Comparison of ENCODE assay signal across 23 mouse cellular contexts in genomic region chr9:43038466-43038865, GRCm38 (mm10).
A peak's percentile ranks its signal among the peaks of the same experiment; 100 is the strongest.
DNase-seq lines count a peak whose midpoint lies in the region; ATAC-seq and TF ChIP-seq lines count a peak whose summit lies in the region.
"Had no signal": no experiment of that assay in that cellular context is flagged by ENCODE, and none has a peak within 500 bp of the region (broad histone marks: within the 10 kb centered on the region; RNA-seq: fewer than 3 reads in every experiment).

No protein-coding gene starts in this region.

- peaks cover 9% of the 10 kb centered on the region for H3K79me2 ChIP-seq in heart, adult 2 months (replicated peaks; ENCODE audit: control insufficient read depth, insufficient read depth, low read length)

- TF ChIP-seq CTCF in heart, adult 2 months (IDR thresholded peaks at IDR 0.05) = no peak
- TF ChIP-seq CTCF in kidney, postnatal 0 days (IDR thresholded peaks at IDR 0.05; ENCODE audit: low read depth) = no peak
- no peak for TF ChIP-seq CTCF in lung, adult 2 months (IDR thresholded peaks at IDR 0.05; ENCODE audit: insufficient read depth, low read length)

- no peak overlapping the region for H3K9ac ChIP-seq in heart, adult 2 months (ENCODE audit: low read depth, low read length)
- H3K9ac ChIP-seq in heart, embryonic 11.5 days (ENCODE audit: low read depth, low read length) = no peak overlapping the region
- H3K9ac ChIP-seq in kidney, postnatal 0 days (ENCODE audit: low read depth, low read length) = no peak overlapping the region
- H3K9ac ChIP-seq in kidney, embryonic 14.5 days (ENCODE audit: low read depth, low read length) = no peak overlapping the region
- H3K9ac ChIP-seq: forebrain, embryonic 13.5 days; heart, embryonic 12.5 days; heart, embryonic 15.5 days; hindbrain, embryonic 13.5 days had no signal

- H3K4me3 ChIP-seq in heart, adult 2 months = no peak overlapping the region
- H3K4me3 ChIP-seq in heart, embryonic 11.5 days (ENCODE audit: low read depth, low read length) = no peak overlapping the region
- H3K4me3 ChIP-seq in kidney, postnatal 0 days (replicated peaks; ENCODE audit: low read depth, low read length) = no peak overlapping the region
- no peak overlapping the region for H3K4me3 ChIP-seq in kidney, embryonic 14.5 days (ENCODE audit: low read length)
- no peak overlapping the region for H3K4me3 ChIP-seq in lung, adult 2 months (replicated peaks; ENCODE audit: extremely low read depth, low read depth, low read length)
- H3K4me3 ChIP-seq: forebrain, embryonic 10.5 days; forebrain, embryonic 13.5 days; heart, embryonic 12.5 days; heart, embryonic 15.5 days; hindbrain, embryonic 13.5 days had no signal

- no peak for TF ChIP-seq EP300 in heart, adult 2 months (IDR thresholded peaks at IDR 0.05; ENCODE audit: insufficient read depth, low read depth, low read length)

- ATAC-seq in heart, embryonic 11.5 days (replicated peaks; ENCODE audit: insufficient number of reproducible peaks, low FRiP score, low TSS enrichment) = no peak
- ATAC-seq in kidney, postnatal 0 days (replicated peaks; ENCODE audit: low FRiP score, low read depth) = no peak
- no peak for ATAC-seq in kidney, embryonic 14.5 days (ENCODE audit: low FRiP score, low TSS enrichment)
- no peak for ATAC-seq in inflammation-experienced regulatory T-cells, adult 6 months
- ATAC-seq: forebrain, embryonic 13.5 days; forebrain, embryonic 16.5 days; hindbrain, embryonic 16.5 days had no signal

- no peaks in the 10 kb centered on the region for H3K9me3 ChIP-seq in heart, embryonic 11.5 days (replicated peaks; ENCODE audit: control insufficient read depth, low read length)
- H3K9me3 ChIP-seq in kidney, postnatal 0 days (replicated peaks; ENCODE audit: low read length) = no peaks in the 10 kb centered on the region
- no peaks in the 10 kb centered on the region for H3K9me3 ChIP-seq in kidney, embryonic 14.5 days (ENCODE audit: control insufficient read depth, low read length)
- H3K9me3 ChIP-seq: forebrain, embryonic 10.5 days; forebrain, embryonic 13.5 days; heart, embryonic 12.5 days; heart, embryonic 15.5 days; hindbrain, embryonic 13.5 days had no signal

- H3K4me2 ChIP-seq in heart, embryonic 11.5 days = no peak overlapping the region
- no peak overlapping the region for H3K4me2 ChIP-seq in kidney, postnatal 0 days (ENCODE audit: low read length)
- no peak overlapping the region for H3K4me2 ChIP-seq in kidney, embryonic 14.5 days (replicated peaks; ENCODE audit: low read depth, low read length)
- H3K4me2 ChIP-seq: forebrain, embryonic 13.5 days; heart, embryonic 12.5 days; heart, embryonic 15.5 days; hindbrain, embryonic 13.5 days had no signal

- peaks cover 25% of the 10 kb centered on the region for H3K36me3 ChIP-seq in heart, adult 2 months (ENCODE audit: control insufficient read depth, insufficient read depth, low read length)
- no peaks in the 10 kb centered on the region for H3K36me3 ChIP-seq in heart, embryonic 11.5 days (ENCODE audit: control insufficient read depth, insufficient read depth, low read length)
- no peaks in the 10 kb centered on the region for H3K36me3 ChIP-seq in kidney, postnatal 0 days (ENCODE audit: insufficient read depth, low read length)
- peaks cover 6% of the 10 kb centered on the region; the same call in 1 of the 2 replicates for H3K36me3 ChIP-seq in kidney, embryonic 14.5 days (ENCODE audit: control insufficient read depth, insufficient read depth, low read length)

- no peak for DNase-seq in heart, adult 2 months
- DNase-seq in kidney, postnatal 0 days (ENCODE audit: low spot score) = no peak
- DNase-seq in lung, postnatal 25 days (ENCODE audit: low spot score) = peak; percentile 52
- DNase-seq in lung, adult 2 months = no peak
- DNase-seq in lung, postnatal 36 days = peak; percentile 31
- DNase-seq: adrenal gland, adult 2 months; adrenal gland, postnatal 14 days; cerebellum, adult 11 months; cerebellum, adult 8-10 months; cerebellum, postnatal 10 days; cerebellum, postnatal 36 days; gastrocnemius, postnatal 10 days; gastrocnemius, postnatal 36 days had no signal

- peaks cover 23% of the 10 kb centered on the region for H3K4me1 ChIP-seq in heart, adult 2 months (ENCODE audit: control insufficient read depth, insufficient read depth, low read length)
- H3K4me1 ChIP-seq in heart, embryonic 11.5 days (ENCODE audit: control insufficient read depth, insufficient read depth, low read length) = peaks cover 16% of the 10 kb centered on the region; the same call in 1 of the 2 replicates
- H3K4me1 ChIP-seq in kidney, postnatal 0 days (replicated peaks; ENCODE audit: insufficient read depth, low read length) = peaks cover 12% of the 10 kb centered on the region; the same call in 1 of the 2 replicates
- peaks cover 7% of the 10 kb centered on the region; the same call in 1 of the 2 replicates for H3K4me1 ChIP-seq in kidney, embryonic 14.5 days (ENCODE audit: control insufficient read depth, insufficient read depth, low read length)
- H3K4me1 ChIP-seq in lung, adult 2 months (ENCODE audit: control insufficient read depth, insufficient read depth, low read length) = peaks cover 28% of the 10 kb centered on the region
- H3K4me1 ChIP-seq: forebrain, embryonic 10.5 days; forebrain, embryonic 13.5 days had no signal

- H3K27me3 ChIP-seq in heart, adult 2 months (ENCODE audit: control insufficient read depth, insufficient read depth, low read length) = no peaks in the 10 kb centered on the region
- no peaks in the 10 kb centered on the region for H3K27me3 ChIP-seq in heart, embryonic 11.5 days (ENCODE audit: control insufficient read depth, insufficient read depth, low read length)
- no peaks in the 10 kb centered on the region for H3K27me3 ChIP-seq in kidney, postnatal 0 days (ENCODE audit: insufficient read depth, low read length)
- no peaks in the 10 kb centered on the region for H3K27me3 ChIP-seq in kidney, embryonic 14.5 days (ENCODE audit: control insufficient read depth, insufficient read depth, low read length)
- H3K27me3 ChIP-seq: forebrain, embryonic 13.5 days; heart, embryonic 12.5 days; heart, embryonic 15.5 days; hindbrain, embryonic 13.5 days had no signal

- WGBS in heart, adult 2 months = 34% methylated on average over 8 of the region's 8 CpGs
- WGBS in heart, embryonic 11.5 days (ENCODE audit: insufficient replicate concordance) = 61% methylated on average over 8 of the region's 8 CpGs
- 67% methylated on average over 8 of the region's 8 CpGs for WGBS in kidney, postnatal 0 days
- WGBS in kidney, embryonic 14.5 days = 66% methylated on average over 8 of the region's 8 CpGs
- 29% methylated on average over 8 of the region's 8 CpGs for WGBS in lung, adult 2 months

- peak overlapping the region; percentile 44 for H3K27ac ChIP-seq in heart, adult 2 months
- H3K27ac ChIP-seq in heart, embryonic 11.5 days (ENCODE audit: low read depth, low read length) = no peak overlapping the region
- peak overlapping the region; percentile 36; the same call in 1 of the 2 replicates for H3K27ac ChIP-seq in kidney, postnatal 0 days
- H3K27ac ChIP-seq in kidney, embryonic 14.5 days (ENCODE audit: low read depth, low read length) = no peak overlapping the region
- H3K27ac ChIP-seq: forebrain, embryonic 10.5 days; forebrain, embryonic 13.5 days; heart, embryonic 15.5 days; hindbrain, embryonic 13.5 days had no signal

- intact Hi-C loops in heart, adult 2 months (cut with DNase I) = loop anchor here (2.0 kb wide), 1 partner anchor 64 kb away; no protein-coding TSS in a partner anchor

- TF ChIP-seq POLR2A in heart, adult 2 months (IDR thresholded peaks at IDR 0.05; ENCODE audit: insufficient read depth, low read depth, low read length) = no peak
- TF ChIP-seq POLR2A in lung, adult 2 months (IDR thresholded peaks at IDR 0.05; ENCODE audit: borderline replicate concordance, extremely low read depth, low read depth, low read length) = no peak

Comparison
In these comparisons a context has a peak if more than half of its experiments do, and no peak if none do; other contexts are left out.
1. DNase-seq: peak in lung, postnatal 25 days (single experiment) and lung, postnatal 36 days (single experiment); none in heart, adult 2 months (0 of 2), kidney, postnatal 0 days (single experiment) and lung, adult 2 months (single experiment).
2. H3K27ac ChIP-seq: peak in heart, adult 2 months (single experiment) and kidney, postnatal 0 days (single experiment); none in heart, embryonic 11.5 days (single experiment) and kidney, embryonic 14.5 days (single experiment).